Mouse (Mus musculus) embryonic fibroblast, embryonic 13.5 days (primary cell): ENCODE data around the gene Jdp2.

Experiments
- CTCF ChIP-seq: IDR thresholded peaks from 2 replicates; pipeline ENCODE4 v1.5.1; 2011; ENCODE audit warnings: mild to moderate bottlenecking, control low read depth, low read length, moderate library complexity, borderline replicate concordance; ENCODE audit not compliant: insufficient read depth
- POLR2A ChIP-seq: IDR thresholded peaks from 2 replicates; pipeline ENCODE4 v1.6.1; 2011; ENCODE audit warnings: low read depth, mild to moderate bottlenecking, control low read depth, low read length, moderate library complexity

DNA sequence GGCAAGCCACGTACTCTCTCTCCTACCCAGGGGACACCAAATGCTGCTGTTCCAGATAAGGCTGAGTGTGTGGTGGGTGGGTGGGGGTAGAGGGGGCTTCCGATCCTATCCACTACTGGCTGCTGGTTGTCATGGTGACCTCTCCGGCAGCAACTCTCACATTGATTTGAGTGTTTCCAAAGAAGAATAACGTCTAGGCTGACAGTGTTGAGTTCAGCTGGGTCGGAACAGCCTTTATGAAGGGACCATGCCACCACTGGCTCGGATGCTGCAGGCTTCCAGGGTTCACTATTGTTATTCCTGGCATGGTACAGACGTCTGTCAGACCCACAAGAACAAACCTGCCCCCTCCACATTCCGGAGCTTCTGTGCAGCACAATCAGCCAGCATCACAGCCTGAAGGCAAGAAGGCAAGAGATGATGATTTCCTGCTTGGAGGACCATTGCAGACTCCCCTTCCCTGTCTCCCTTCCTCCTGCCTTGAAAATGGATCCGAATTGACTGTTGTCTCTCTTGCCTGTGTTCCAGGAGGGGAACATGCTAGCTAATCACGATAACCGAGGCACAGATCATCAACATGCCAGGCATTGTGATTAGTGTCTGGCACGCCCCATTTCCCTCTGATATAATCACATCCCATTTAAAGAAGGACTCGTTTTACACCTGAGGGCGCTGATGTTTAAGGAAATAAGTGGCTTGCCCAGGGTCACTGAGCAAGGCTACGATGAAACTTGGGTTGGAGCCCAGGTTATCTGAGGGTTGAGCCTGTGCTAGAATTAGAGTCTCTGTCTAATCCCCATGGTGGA, 17.4 kb upstream of the Jdp2 start:
- no peak for TF ChIP-seq CTCF
- no peak for TF ChIP-seq POLR2A
